Mouse (Mus musculus): Measurements from ENCODE around the gene Klre1. TPM values are rescaled to one million over a fixed set of nuclear protein-coding genes. Genes with fewer than 3 reads are reported as not detected.

The Klre1 gene
- total RNA-seq (2014; fragmentation: Nextera tagmentation) (not detected in 2 replicates), total RNA-seq (2017) (not detected in 2 replicates)

GRCm38 (mm10) chr6:129577605-129578004 lies at the start of gene Klre1:
TSS of gene Klre1 (plus strand) at chr6:129577905.
- no peak for ATAC-seq (replicated peaks; ENCODE audit: poor library complexity, severe bottlenecking)

GRCm38 (mm10) chr6:129529605-129530004 lies 48.1 kb upstream of the Klre1 start:
- ATAC-seq (replicated peaks; ENCODE audit: poor library complexity, severe bottlenecking) = no peak

- no peak for ATAC-seq (replicated peaks; ENCODE audit: poor library complexity, severe bottlenecking)
These were observed 47.4 kb upstream of the Klre1 start for GRCm38 (mm10) chr6:129530261-129530660.

GRCm38 (mm10) chr6:129532556-129532941 lies 45.2 kb upstream of the Klre1 start:
- ATAC-seq (replicated peaks; ENCODE audit: poor library complexity, severe bottlenecking) = peak; percentile 19; the same call in 1 of the 2 replicates

GRCm38 (mm10) chr6:129532942-129533860 lies 44.5 kb upstream of the Klre1 start, which contains the start of gene Gabarapl1:
TSS of gene Gabarapl1 (plus strand) at chr6:129533160.
- ATAC-seq (replicated peaks; ENCODE audit: poor library complexity, severe bottlenecking) = peak; percentile 65

- no peak for ATAC-seq (replicated peaks; ENCODE audit: poor library complexity, severe bottlenecking)
These were observed 43.6 kb upstream of the Klre1 start for GRCm38 (mm10) chr6:129534057-129534456.

GRCm38 (mm10) chr6:129534627-129535190 lies 43.0 kb upstream of the Klre1 start:
- no peak for ATAC-seq (replicated peaks; ENCODE audit: poor library complexity, severe bottlenecking)

GRCm38 (mm10) chr6:129535723-129536122 lies 42.0 kb upstream of the Klre1 start:
- ATAC-seq (replicated peaks; ENCODE audit: poor library complexity, severe bottlenecking) = peak; percentile 51

- no peak for ATAC-seq (replicated peaks; ENCODE audit: poor library complexity, severe bottlenecking)
These were observed 39.1 kb upstream of the Klre1 start for GRCm38 (mm10) chr6:129538555-129538954.

- no peak for ATAC-seq (replicated peaks; ENCODE audit: poor library complexity, severe bottlenecking)
These were observed 35.8 kb upstream of the Klre1 start for GRCm38 (mm10) chr6:129541931-129542330.

GRCm38 (mm10) chr6:129542540-129542939 lies 35.2 kb upstream of the Klre1 start:
- no peak for ATAC-seq (replicated peaks; ENCODE audit: poor library complexity, severe bottlenecking)

- peak; percentile 68 for ATAC-seq (replicated peaks; ENCODE audit: poor library complexity, severe bottlenecking)
These were observed 33.7 kb upstream of the Klre1 start for GRCm38 (mm10) chr6:129543709-129544606.

GRCm38 (mm10) chr6:129547277-129547676 lies 30.4 kb upstream of the Klre1 start:
- ATAC-seq (replicated peaks; ENCODE audit: poor library complexity, severe bottlenecking) = no peak

- ATAC-seq (replicated peaks; ENCODE audit: poor library complexity, severe bottlenecking) = peak; percentile 77
These were observed 29.7 kb upstream of the Klre1 start for GRCm38 (mm10) chr6:129548009-129548408.

GRCm38 (mm10) chr6:129557298-129558023 lies 20.2 kb upstream of the Klre1 start:
- ATAC-seq (replicated peaks; ENCODE audit: poor library complexity, severe bottlenecking) = no peak

GRCm38 (mm10) chr6:129558946-129559640 lies 18.6 kb upstream of the Klre1 start:
- ATAC-seq (replicated peaks; ENCODE audit: poor library complexity, severe bottlenecking) = peak; percentile 98

GRCm38 (mm10) chr6:129559641-129560027 lies 18.1 kb upstream of the Klre1 start:
- no peak for ATAC-seq (replicated peaks; ENCODE audit: poor library complexity, severe bottlenecking)

- ATAC-seq (replicated peaks; ENCODE audit: poor library complexity, severe bottlenecking) = peak; percentile 99
These were observed 12.4 kb upstream of the Klre1 start for GRCm38 (mm10) chr6:129565257-129565656.

GRCm38 (mm10) chr6:129575315-129575714 lies 2.4 kb upstream of the Klre1 start:
- ATAC-seq (replicated peaks; ENCODE audit: poor library complexity, severe bottlenecking) = peak; percentile 50; the same call in 1 of the 2 replicates
